Mouse (Mus musculus): ENCODE data around the gene Tbcd.

Gene Tbcd

GRCm38 (mm10) chr11:121451753-121452635 lies at the start of gene Tbcd:
Gene Tbcd (plus strand): TSS chr11:121451949.
- peak; percentile 97 to 98 for DNase-seq

- no peak for DNase-seq
Measured at GRCm38 (mm10) chr11:121407366-121408155, 44.2 kb upstream of the Tbcd start.

- DNase-seq, result no peak
Measured at GRCm38 (mm10) chr11:121414762-121415161, 37.0 kb upstream of the Tbcd start.

GRCm38 (mm10) chr11:121415351-121415750 lies 36.4 kb upstream of the Tbcd start:
- no peak for DNase-seq

- DNase-seq, result no peak
Measured at GRCm38 (mm10) chr11:121417971-121418370, 33.8 kb upstream of the Tbcd start.

GRCm38 (mm10) chr11:121418932-121419331 lies 32.8 kb upstream of the Tbcd start:
- DNase-seq, result no peak

GRCm38 (mm10) chr11:121420379-121420778 lies 31.4 kb upstream of the Tbcd start:
- no peak for DNase-seq

- peak; percentile 99 to 100 for DNase-seq
Measured at GRCm38 (mm10) chr11:121420830-121421552, 30.8 kb upstream of the Tbcd start, which contains the start of gene Fn3krp. Gene Fn3krp (plus strand): TSS chr11:121421401.

GRCm38 (mm10) chr11:121421553-121422173 lies 30.1 kb upstream of the Tbcd start:
- peak in 1 of 2 experiments; percentile 58 for DNase-seq

GRCm38 (mm10) chr11:121433397-121433796 lies 18.4 kb upstream of the Tbcd start:
- DNase-seq, result no peak

GRCm38 (mm10) chr11:121434156-121435155 lies 17.3 kb upstream of the Tbcd start, which contains the start of gene Fn3k:
Gene Fn3k (plus strand): TSS chr11:121434913.
- DNase-seq, result peak; percentile 96 to 99

GRCm38 (mm10) chr11:121437236-121437635 lies 14.5 kb upstream of the Tbcd start:
- no peak for DNase-seq

- no peak for DNase-seq
Measured at GRCm38 (mm10) chr11:121439686-121440292, 12.0 kb upstream of the Tbcd start.

GRCm38 (mm10) chr11:121441653-121442052 lies 10.1 kb upstream of the Tbcd start:
- no peak for DNase-seq

- DNase-seq, result no peak
Measured at GRCm38 (mm10) chr11:121442076-121442475, 9.7 kb upstream of the Tbcd start.

- DNase-seq, result peak in 1 of 2 experiments; percentile 52
Measured at GRCm38 (mm10) chr11:121451216-121451726, 478 bp upstream of the Tbcd start.

GRCm38 (mm10) chr11:121457874-121458273 lies 6.1 kb downstream of the Tbcd start:
- DNase-seq, result no peak

GRCm38 (mm10) chr11:121467408-121467807 lies 15.7 kb downstream of the Tbcd start:
- DNase-seq, result no peak

- no peak for DNase-seq
Measured at GRCm38 (mm10) chr11:121474831-121475230, 23.1 kb downstream of the Tbcd start.

- DNase-seq, result peak; percentile 80 to 87
Measured at GRCm38 (mm10) chr11:121475699-121476415, 24.1 kb downstream of the Tbcd start.
